Mouse (Mus musculus) brain, embryonic 14.5 days (tissue): ENCODE measurements around the gene Synpr.

Experiments
- CTCF ChIP-seq: fragments of 200-500 bp; IDR thresholded peaks from 2 replicates; pipeline ENCODE4 v1.5.1; 2012; ENCODE audit warnings: inconsistent platforms, mild to moderate bottlenecking, moderate library complexity, borderline replicate concordance; ENCODE audit not compliant: insufficient read depth, insufficient read length; ENCODE audit errors: extremely low read depth
- POLR2A ChIP-seq: fragments of 200-500 bp; IDR thresholded peaks from 2 replicates; pipeline ENCODE4 v1.6.1; 2012; ENCODE audit warnings: mild to moderate bottlenecking, inconsistent platforms, borderline replicate concordance; ENCODE audit not compliant: poor library complexity, insufficient read depth, insufficient read length, severe bottlenecking; ENCODE audit errors: extremely low read depth

GRCm38 (mm10) chr14:13340688-13341087 is 56.1 kb downstream of the Synpr start:
- TF ChIP-seq CTCF = no peak
- TF ChIP-seq POLR2A = no peak
